Mouse (Mus musculus) layer of hippocampus, adult 2 months (tissue): ENCODE measurements at regions not wholly inside any gene's neighbourhood (a gene's known extent, or its start where the extent isn't known, plus 50 kb on each side); places are given as distances from the start of the nearest gene placed in this dataset.

ENCODE experiments used
- DNase-seq, 2 experiments: peaks; one replicate each; pipeline ENCODE4 v3.0.0; 2022; ENCODE audit warnings: low spot score in 2 of 2
- H3K27ac ChIP-seq: fragments of 200-600 bp; 2 replicates; pipeline ENCODE4 v1.8.1; 2022
- H3K4me3 ChIP-seq: fragments of 200-600 bp; 2 replicates; pipeline ENCODE4 v1.8.1; 2022; ENCODE audit warnings: mild to moderate bottlenecking
- CTCF ChIP-seq: fragments of 200-600 bp; conservative IDR thresholded peaks from 2 replicates; pipeline ENCODE4 v1.8.1; 2022; ENCODE audit warnings: antibody characterized with exemption, mild to moderate bottlenecking, moderate library complexity

- Histone ChIP-seq H3K27ac (no peak overlapping the region), H3K4me3 (no peak overlapping the region)
- TF ChIP-seq CTCF = no peak
- no peak for DNase-seq
Measured at GRCm38 (mm10) chr11:44238598-44238997, 161.3 kb upstream of the Il12b start.

- TF ChIP-seq CTCF = no peak
- no peak overlapping the region for H3K4me3 ChIP-seq
- DNase-seq = no peak
- H3K27ac ChIP-seq = no peak overlapping the region
Measured at GRCm38 (mm10) chr11:44243184-44243583, 156.7 kb upstream of the Il12b start.

- no peak for DNase-seq
Measured at GRCm38 (mm10) chr11:44251821-44252220, 148.0 kb upstream of the Il12b start.

GRCm38 (mm10) chr11:44260376-44261111 is 139.3 kb upstream of the Il12b start:
- DNase-seq = no peak
- Histone ChIP-seq H3K27ac (no peak overlapping the region), H3K4me3 (no peak overlapping the region)
- no peak for TF ChIP-seq CTCF

More at GRCm38 (mm10) chr11:44251821-44252220, 148.0 kb upstream of the Il12b start:
- Histone ChIP-seq H3K27ac (no peak overlapping the region), H3K4me3 (no peak overlapping the region)
- TF ChIP-seq CTCF = no peak

GRCm38 (mm10) chr11:44261657-44262056 is 138.2 kb upstream of the Il12b start:
- DNase-seq = no peak
- no peak overlapping the region for H3K4me3 ChIP-seq
- H3K27ac ChIP-seq = no peak overlapping the region
- no peak for TF ChIP-seq CTCF

- TF ChIP-seq CTCF = no peak
- DNase-seq = no peak
- Histone ChIP-seq H3K4me3 (no peak overlapping the region), H3K27ac (no peak overlapping the region)
Measured at GRCm38 (mm10) chr11:44262571-44262970, 137.3 kb upstream of the Il12b start.

DNA sequence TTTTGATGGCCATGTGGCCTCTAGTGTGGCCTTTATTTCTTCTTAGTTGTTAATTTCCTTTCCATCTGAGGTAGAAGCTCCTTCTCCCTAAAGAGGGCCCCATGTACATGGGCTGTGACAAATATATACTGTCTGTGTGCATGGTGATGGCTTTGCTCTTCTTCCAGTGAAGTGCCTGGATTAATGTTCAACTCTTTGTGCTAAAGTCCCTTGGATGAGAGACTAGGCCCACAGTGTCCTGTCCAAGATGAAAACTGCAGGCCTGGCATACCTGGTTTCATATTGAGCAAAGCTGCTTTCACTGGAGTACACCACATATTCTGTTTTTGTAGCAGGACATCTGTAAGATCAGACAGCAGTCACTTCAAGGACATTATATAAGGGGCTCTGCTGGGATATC is 127.6 kb upstream of the Il12b start:
- TF ChIP-seq CTCF = no peak
- Histone ChIP-seq H3K27ac (no peak overlapping the region), H3K4me3 (no peak overlapping the region)
- no peak for DNase-seq

- Histone ChIP-seq H3K27ac (no peak overlapping the region), H3K4me3 (no peak overlapping the region)
- DNase-seq = no peak
- no peak for TF ChIP-seq CTCF
Measured at GRCm38 (mm10) chr11:44278521-44279208, 121.2 kb upstream of the Il12b start.

- Histone ChIP-seq H3K4me3 (no peak overlapping the region), H3K27ac (no peak overlapping the region)
- no peak for DNase-seq
- no peak for TF ChIP-seq CTCF
Measured at GRCm38 (mm10) chr11:44285961-44286360, 113.9 kb upstream of the Il12b start.

GRCm38 (mm10) chr11:44288825-44289224 is 111.0 kb upstream of the Il12b start:
- no peak for TF ChIP-seq CTCF
- DNase-seq = no peak
- Histone ChIP-seq H3K4me3 (no peak overlapping the region), H3K27ac (no peak overlapping the region)

GRCm38 (mm10) chr11:44303786-44304185 is 96.1 kb upstream of the Il12b start:
- Histone ChIP-seq H3K4me3 (no peak overlapping the region), H3K27ac (no peak overlapping the region)
- TF ChIP-seq CTCF = no peak
- no peak for DNase-seq

GRCm38 (mm10) chr11:44316061-44316460 is 83.8 kb upstream of the Il12b start:
- Histone ChIP-seq H3K4me3 (no peak overlapping the region), H3K27ac (no peak overlapping the region)
- DNase-seq = no peak
- no peak for TF ChIP-seq CTCF

GRCm38 (mm10) chr11:44319136-44319535 is 80.7 kb upstream of the Il12b start:
- no peak for DNase-seq
- no peak overlapping the region for H3K4me3 ChIP-seq
- H3K27ac ChIP-seq = no peak overlapping the region
- TF ChIP-seq CTCF = no peak

- no peak overlapping the region for H3K4me3 ChIP-seq
- TF ChIP-seq CTCF = no peak
- H3K27ac ChIP-seq = no peak overlapping the region
- peak in 1 of 2 experiments; percentile 16 for DNase-seq
Measured at GRCm38 (mm10) chr11:44323314-44323713, 76.5 kb upstream of the Il12b start.
